Mouse (Mus musculus): ENCODE measurements at regions not wholly inside any gene's neighbourhood (a gene's known extent, or its start where the extent isn't known, plus 50 kb on each side); places are given as distances from the start of the nearest gene placed in this dataset.

DNA sequence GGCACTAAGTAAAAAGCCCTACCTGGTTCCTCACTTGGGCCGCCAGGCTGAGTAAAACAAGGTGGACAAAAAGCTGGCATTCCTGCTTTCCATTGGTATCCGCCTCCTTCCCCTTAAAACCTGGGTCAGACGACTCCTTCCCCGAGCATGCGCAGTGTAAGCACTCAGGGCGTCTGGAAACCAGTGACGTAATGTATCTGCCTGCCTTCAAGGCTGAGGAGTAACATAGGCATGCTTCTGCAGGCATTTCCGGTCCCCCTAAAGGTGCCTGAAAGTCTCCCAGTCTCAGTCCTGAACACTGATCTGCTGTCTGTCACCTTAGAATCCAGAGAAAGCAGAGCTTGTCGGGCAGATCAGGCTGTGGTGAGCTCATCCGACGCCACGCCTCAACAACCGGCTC lies 140.7 kb downstream of the Cd24a start:
- DNase-seq: no peak

DNA sequence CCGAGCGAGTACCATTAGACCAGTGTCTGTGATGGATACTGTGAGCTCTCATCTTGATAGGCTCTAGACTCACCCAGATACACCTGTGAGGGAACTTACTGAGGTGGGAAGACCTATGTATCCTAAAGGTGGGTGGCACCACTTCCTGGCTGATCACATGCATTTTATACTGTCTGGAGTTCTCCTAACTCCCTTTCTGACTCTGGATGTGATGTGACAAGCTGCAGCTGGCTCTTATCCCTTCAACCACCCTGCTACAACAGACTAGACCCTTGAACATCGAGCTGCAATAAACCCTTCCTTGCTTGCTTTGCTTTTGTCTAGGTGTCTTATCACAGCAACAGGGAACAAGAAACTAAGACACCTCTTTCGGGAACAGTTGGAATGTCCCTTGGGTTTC lies 143.3 kb downstream of the Cd24a start:
- DNase-seq: no peak

DNA sequence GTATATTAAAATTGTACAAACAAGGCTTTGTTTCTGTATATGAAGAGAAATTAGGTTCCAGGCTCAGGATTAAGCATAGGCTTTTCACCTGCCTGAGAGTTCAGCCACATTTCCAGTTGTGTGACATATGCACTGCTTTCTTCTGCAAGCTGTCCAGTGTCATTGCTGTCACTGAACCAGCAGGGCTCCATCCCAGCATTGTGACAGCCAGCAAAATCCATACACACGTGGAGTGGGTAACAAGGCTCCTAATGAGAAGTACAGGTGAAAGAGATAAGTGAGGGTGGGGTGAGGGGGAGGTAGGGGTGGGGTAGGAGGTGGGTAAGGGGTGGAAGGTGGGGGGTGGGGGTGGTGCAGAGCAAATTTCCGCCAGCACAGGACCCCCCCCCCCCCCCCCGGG lies 144.1 kb downstream of the Cd24a start:
- no peak for DNase-seq

DNA sequence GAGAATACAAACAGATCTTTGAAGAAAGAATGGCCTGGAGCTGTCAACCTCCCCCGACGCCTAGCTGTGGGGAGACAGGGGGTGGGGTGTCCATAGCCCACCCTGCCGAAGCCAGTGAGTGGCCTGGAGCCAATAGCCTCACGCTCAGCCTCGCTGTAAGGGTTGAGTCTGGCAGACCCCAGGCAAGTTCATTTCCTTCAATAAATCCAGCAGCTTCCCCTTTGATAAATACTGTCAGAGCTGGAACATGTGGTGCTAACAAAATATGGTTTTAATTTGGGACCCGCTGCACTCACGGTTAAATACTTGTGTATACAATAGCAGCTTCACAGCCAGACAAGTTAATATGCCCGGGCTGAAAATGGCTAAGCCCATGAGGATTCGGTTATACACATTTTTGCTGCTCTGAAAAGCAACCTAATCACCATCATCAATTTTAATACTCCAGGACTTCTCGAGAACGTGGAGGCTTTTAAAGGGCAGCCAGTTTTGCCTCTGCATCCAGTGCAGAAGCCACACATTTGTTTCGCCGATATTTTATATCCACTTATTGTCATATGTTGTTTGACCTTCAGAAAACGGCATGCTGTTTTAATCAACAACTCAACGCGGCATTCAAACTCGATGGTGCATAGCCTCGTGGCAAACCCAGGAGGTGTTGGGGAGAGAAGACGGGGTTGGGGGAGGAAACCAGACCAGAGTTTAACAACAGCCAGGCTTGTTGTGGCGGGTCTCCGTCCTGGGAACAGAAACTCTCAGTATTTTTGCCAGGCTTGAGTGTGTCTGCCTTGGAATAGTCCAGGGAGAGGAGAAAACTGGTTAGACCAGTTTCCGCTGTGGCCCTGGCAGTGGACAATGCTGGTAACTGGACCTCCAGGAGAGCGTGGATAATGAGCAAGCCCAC lies 144.9 kb downstream of the Cd24a start:
- peak; percentile 86 for DNase-seq

DNA sequence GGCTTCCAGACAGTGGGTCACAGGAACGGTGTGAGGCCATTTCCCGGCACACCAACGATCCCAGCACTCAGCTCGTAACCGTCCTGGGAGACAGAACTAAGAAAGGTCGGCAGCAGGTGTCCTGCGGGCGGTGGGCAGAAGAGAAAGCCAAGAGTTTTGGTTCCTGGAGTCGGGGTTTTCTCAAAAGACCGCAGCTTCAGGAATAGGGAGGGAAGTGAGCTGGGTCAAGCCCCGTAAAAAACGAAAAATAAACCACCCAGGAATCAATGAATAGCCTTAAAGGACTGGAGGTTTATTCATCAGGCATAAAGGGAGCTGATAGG lies 145.5 kb downstream of the Cd24a start:
- DNase-seq: no peak

DNA sequence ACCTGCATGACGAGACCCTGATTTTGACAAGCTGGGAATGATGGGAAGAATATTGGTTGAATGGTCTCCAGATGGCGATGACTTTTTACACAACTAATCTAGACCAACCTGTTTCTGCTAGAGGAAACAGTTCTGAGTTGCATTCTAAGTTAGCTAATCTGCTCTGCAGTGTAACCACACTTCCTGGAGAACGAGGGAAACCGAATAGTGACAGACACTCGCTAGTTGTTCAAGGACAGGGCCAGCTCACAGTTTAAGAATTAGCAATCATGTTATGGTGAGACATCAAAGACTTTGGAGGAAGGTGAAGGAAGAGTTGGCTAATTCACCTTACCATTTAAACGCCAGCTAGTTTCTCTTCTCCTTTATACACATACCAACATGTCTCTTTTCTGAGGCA lies 149.7 kb downstream of the Cd24a start:
- DNase-seq: no peak

DNA sequence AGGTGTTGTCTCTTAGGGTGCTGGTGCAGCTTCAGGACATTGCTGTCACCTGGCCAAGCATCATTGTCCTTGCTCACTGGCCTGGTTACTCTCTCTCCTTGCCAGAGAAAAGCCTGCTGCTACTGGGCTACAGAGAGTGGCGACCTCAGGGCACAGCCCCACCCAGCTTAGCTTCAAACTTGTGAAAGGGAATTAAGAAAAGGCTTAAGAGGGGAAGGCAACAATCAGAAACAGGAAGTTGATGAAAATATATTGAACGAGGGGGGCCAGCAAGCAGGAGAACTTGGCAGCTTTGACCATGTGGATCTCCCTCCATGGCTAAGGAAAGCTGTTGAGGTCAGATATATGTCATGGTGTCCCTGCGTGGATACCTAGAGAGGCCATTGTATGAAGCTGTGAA lies 151.1 kb downstream of the Cd24a start:
- no peak for DNase-seq

DNA sequence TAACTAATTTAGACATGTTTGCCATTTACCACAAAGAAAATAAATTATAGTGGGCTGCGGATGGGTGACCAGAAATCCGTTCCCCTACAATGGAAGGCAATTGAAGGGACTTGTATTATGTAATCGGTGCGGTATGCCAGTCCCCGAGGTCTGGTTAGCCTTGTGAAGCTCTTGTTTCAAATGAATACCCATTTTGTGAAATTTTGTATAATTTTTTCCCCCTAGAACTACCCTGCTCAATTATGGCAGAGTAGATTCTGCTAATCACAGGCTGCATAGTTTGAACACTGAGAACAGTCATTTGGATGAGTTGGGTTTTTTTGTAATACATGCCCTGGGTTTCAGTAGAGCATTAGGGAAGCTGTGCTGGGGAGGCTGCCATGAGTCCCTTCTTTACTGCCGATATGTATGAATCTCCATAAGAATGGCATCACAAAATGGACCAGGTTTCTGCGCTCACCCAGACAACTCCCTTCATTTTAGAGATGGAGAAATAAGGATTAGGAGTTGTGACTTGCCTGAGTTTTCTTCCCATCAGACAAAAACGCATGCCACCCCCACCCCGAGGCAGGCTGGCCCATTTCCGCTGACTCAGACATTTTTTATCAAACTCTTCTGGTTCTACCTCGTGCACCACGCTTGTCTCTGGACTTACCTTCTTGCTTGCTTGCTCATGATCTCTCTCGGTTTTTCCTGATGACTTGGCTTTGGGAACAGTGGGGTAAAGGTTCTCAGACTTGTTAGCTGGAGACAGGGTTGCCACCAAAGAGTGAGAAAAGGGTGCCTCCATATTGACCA lies 155.7 kb downstream of the Cd24a start:
- no peak for DNase-seq

DNA sequence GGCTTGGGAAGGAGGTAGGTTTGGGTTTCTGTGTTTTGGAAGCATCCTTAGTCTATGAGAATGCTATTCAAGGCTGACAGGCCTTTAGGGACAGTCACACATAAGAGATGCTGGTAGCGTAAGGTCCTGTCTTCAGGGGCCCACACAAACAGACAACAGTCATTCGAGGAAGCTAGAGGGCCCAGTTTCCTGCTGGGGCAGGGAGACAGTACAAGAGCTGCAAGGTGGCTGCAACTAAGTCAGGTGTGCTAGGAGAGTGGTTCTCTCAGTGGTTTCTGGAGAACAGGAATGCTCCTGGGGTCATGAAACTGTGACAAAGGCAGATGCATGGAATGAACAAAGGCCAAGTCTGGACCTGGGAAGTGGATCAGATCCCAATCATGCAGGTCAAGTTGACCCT lies 161.1 kb downstream of the Cd24a start:
- DNase-seq: no peak

DNA sequence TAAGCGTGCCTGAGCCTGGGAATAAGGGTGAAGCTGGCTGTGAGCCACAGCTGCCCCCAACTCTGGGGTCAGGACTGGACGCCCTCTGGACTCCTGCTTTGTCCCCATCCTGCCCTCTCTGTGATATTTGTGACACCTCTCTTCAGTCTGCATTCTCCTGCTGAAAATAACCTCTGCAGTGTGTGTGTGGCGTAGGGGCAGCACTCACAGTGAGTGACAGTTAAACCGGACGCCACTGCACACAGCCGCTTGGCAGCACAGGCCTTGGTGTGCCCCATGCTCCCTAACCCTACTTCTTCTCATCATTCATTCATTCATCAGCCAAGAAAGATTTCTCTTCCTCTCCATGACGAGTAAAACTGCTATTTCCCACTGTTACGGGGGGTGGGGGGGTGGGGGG lies 161.6 kb downstream of the Cd24a start:
- no peak for DNase-seq

DNA sequence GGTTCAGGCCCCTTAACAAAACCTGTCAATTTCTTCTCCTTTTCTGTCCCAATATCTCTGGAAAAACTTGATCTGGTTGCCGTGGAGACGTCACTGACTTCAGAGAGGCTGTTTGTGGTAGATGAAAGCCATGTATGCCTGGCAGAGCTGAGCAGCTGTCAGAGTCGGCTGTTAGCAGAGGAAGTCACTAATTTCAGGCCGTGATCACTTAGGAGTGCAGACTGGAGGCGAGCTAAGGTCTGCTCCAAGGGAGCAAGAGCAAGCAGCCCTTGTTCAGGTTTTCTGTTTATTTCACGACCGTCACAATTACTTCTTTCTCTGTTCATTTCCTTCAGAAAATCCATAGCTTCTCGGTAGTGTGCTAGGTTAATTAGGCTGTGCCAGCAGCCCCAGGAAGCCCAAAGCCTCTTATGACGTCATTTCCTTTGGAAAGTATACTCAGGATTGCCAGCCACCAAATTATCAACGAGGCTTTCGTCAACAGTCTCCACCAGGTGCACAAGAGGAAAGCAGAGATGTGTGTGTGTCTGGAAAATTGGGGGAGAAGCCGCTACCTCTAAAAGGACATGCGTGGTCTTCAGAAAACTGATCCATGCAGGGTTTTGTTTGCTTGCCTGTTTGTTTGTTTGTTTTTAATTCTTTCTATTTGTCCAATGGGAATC lies 161.2 kb downstream of the Qrsl1 start:
- no peak for DNase-seq

DNA sequence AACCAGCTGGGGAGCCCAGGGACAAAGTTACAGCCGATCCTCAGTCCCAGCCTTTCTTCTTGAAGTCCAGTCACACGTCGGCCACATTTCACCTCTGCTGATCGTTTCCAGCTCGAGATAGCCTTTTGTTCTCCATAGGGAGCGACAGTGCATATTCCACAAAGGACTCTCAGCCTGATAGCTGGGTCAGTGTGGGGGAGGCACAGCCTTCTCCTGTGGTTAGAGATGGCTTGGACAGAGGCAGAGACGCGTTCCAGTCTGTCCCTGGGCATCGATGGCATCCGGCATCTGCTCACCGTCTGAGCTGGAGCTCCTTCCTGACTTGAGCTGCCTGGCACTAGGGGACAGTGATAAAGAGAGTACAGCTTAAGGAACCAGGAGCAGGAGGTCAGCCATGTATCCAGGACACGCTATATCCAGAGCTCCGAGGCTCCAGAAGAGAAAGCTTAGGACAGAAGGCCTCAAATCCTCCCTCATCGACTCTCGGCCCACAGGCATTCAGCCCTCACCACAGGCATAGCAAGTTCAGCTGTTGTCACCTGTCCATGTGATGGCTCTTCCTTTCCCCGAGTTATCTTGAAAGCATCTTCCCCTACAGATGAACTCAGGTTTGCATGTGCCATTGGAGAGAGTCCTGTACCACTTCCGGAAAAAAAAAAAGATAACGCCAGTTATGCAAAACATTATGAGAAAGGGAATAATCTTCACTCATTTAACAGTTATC lies 160.0 kb downstream of the Qrsl1 start:
- DNase-seq: no peak

DNA sequence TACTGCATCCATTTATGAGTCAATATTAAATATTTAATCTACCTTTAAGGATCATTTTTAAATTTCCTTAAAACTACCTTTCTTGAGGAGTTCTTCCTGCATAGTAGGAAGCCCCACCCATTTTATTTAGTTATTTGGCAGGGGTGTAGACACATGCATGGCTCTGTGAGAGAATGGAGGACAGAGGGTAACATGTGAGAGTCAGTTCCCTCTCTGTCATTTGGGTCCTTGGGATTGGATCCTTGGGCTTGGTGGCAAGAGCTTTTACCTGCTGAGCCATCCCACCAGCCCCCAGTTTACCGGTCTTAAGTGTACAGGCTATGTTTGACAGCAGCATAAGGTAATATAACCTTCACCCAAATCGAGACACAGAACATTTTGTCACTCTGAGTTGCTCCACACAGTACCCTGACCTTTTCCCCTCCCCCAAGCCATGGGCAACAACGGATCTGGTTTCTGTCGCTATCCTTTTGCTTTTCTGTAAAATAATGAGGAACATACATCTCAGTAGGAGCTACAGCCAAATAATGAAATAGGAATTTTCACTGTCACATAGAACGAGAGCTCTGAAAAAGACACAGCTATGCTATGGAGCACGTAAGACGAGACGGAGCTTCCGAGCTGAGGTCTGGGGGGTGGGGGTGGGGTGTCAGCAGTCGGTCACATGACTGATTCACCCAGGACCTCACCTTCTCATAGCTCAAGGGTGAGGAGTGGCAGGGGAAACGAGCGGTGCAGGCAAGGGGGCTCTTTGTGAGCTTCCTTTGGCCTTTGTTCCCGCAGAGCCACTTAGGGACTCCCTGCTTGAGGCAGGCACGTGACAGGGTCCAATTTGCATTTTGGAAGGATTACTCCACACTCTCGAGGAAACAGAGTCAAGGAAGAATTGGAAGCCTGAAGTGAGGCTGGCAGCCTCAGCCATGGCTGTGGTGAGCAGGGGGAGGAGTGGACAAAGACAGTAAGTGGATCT lies 159.2 kb downstream of the Qrsl1 start:
- no peak for DNase-seq

DNA sequence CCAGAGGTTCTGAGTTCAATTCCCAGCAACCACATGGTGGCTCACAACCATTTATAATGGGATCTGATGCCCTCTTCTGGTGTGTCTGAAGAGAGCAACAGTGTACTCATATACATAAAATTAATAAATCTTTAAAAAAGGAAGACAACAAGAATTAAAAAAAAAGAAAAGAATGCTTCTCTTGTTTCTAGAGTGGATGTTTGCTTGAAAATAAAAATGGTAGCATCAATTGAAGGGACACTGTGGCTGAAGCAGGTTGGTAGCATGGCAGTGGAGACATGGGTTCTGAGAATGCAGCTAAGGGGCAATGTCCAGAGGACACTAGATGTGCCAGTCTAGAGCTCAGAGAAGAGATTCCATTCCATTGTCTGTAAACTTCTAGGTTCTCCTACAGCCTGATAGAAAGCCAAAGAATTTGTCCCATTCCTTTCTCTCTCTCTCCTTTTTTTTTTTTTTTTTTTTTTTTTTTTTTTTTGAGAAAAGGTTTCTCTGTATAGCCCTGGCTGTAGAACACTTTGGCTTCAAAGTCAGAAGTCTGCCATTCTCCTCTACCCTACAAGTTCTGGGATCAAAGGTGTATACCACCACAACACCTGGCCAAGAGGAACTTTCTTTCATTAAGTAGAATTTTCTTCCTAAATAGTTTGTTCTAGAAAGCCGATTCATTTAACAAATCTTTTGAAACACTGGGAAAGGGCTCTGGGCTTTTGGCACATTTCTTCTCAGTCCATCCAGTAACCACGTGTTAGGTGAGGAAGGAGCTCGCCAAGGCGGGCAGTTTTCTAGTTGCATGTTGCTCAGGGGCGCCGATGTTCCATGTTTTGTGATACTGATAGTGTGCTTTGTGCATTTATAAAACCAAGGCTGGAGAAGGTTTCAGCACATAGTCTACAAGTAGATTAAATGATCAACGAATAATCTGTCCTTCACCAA lies 158.1 kb downstream of the Qrsl1 start:
- DNase-seq: no peak

DNA sequence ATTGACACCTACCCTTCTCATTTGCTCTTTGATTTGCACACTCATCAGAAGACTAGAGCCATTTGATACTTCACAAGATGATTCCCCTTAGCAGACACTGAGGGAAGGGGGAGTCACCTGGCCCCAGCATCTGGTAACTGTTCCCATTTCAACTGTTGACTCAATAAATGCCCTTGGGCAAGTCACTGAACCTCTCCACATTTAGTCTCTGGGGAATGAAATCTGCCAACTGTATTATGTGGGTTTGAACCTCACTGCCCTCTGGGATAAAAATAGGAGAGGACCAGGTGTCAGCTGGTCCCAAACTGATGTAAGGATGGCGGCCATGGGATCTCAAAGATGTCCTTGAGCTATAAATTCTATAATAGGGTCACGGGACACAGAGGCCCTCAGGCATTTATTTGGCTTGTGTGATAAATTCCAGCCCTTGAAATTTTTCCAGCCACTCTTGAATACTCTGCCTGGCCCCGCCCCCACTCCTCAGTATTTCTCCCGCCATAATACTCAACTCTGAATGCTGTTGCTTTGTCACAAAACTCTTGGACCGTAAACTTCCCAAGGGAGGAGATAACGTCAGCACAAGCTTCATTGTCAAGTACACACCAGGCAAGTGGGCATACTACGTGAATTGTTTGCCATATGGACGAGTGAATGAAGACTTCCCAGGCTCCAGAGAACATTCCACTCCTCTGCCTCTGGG lies 155.5 kb downstream of the Qrsl1 start:
- DNase-seq: peak; percentile 25

DNA sequence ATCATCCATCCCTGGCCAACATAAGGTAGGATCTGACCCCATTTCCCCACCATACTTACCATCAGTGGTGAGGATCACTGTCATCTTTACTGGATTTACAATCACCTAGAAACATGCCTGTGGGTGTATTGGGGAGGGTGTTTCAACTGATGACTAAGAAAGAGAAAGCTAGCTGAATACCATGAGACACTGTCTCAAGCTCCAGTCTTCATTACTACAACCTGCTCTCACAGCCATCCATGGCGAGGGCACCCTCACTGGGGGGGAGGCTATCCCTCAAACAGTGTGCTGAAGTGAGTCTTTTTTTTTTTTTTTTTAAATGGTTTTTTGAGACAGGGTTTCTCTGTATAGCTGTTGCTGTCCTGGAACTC lies 154.9 kb downstream of the Qrsl1 start:
- DNase-seq: no peak

DNA sequence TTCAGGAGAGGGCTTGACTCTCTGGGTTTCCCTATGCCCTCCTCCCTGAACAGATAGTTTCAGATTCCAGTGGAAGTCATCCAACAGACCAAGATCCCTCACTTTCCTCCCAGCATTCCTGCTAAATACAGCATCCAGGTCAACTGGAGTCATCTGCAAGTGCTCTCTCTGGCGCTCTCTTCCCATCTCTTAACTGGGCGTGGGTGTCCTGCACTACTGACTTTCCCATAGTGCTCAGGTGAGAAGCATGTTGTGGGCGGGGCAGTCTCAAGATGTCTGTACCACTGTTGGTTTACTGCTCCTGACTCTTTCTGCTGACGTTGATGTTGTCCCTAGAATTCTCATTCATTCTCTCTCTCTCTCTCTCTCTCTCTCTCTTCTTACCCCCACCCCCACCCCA lies 154.0 kb downstream of the Qrsl1 start:
- no peak for DNase-seq

DNA sequence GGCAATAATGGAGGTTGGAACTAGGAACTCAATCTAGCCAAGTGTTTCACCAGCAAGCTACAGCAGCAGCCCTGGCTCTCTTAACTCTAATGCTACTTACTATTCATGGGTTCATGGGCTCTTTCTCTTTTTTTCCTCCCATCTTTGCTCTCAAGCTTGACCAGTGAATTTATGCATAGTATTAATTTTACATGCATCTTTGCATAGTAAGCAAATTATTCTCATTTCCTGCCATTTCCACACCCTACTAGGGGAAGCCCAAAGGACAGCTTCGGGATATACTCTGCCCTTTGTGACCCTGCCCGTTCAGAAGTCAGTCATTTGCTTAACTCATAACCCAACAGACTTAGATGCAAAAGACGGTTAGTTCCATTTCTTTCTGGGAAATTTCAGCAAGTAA lies 153.2 kb downstream of the Qrsl1 start:
- DNase-seq: no peak

DNA sequence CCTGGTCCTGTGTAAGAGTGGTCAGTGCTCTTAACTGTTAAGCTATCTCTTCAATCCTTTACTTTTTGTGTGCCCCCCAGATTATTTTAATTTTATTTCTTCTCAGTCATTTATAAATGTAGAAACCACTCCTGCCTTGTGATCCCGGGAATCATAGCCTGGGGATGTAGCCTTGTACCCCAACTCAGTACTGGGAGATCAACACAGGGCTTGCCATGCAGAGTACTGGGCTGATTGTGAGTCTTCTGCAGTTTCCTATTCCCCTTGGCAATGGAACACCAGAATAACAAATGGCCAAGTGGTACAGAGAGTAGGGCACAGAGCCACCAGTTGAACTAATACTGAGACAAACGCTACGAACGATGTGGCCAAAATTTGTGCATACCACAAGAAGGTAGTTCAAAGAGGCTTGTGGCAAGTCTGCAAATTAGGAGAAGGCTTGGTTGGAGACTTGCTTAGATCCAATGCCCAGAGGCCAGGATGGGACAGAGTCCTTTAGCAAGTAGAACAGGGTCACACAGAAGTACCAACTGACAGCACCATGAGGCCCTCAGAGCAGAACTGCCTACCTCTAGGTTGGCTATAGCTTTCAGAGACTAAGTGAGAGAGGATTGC lies 151.9 kb downstream of the Qrsl1 start:
- DNase-seq: no peak

DNA sequence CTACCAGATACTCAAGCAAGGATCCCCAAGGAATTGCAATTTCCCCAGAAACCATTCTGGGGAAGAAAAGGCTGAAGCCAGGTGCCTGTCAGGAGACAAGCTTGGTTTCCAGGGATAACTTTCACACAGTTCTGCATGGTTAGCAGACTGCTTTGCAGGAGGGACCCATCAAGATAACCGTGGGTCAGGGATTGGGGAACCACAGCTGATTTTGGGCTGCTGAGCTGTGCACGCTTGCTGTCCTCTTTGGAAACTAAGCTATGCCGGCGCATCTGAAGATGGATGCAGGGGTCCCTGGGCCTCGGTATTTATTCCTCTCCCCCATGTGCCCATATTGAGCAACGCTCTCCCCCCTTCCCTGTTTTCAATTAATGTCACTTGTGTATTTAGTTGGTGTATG lies 151.1 kb downstream of the Qrsl1 start:
- no peak for DNase-seq
